In genomic region chr10:21751326-21751725, GRCm38 (mm10) we compare ENCODE assay signal across 30 mouse cellular contexts.
"Had no signal": no experiment of that assay in that cellular context is flagged by ENCODE, and none has a peak within 500 bp of the region (broad histone marks: within the 10 kb centered on the region; RNA-seq: fewer than 3 reads in every experiment).

No protein-coding gene starts in this region.

- H3K27me3 ChIP-seq: limb, embryonic 12.5 days; limb, embryonic 15.5 days; liver, embryonic 15.5 days; lung, embryonic 15.5 days; midbrain, embryonic 12.5 days; midbrain, embryonic 13.5 days; midbrain, embryonic 15.5 days; neural tube, embryonic 12.5 days had no signal

- H3K27ac ChIP-seq: limb, embryonic 10.5 days; limb, embryonic 12.5 days; limb, embryonic 13.5 days; limb, embryonic 15.5 days; liver, embryonic 12.5 days; liver, embryonic 13.5 days; liver, embryonic 14.5 days; liver, embryonic 15.5 days; lung, embryonic 15.5 days; macrophage; midbrain, embryonic 10.5 days; midbrain, embryonic 12.5 days; midbrain, embryonic 13.5 days; midbrain, embryonic 15.5 days; neural tube, embryonic 12.5 days had no signal

- H3K4me2 ChIP-seq: limb, embryonic 12.5 days; limb, embryonic 13.5 days; limb, embryonic 15.5 days; liver, embryonic 11.5 days; liver, embryonic 12.5 days; liver, embryonic 13.5 days; liver, embryonic 15.5 days; lung, embryonic 14.5 days; lung, embryonic 15.5 days; midbrain, embryonic 12.5 days; midbrain, embryonic 13.5 days; midbrain, embryonic 15.5 days; neural tube, embryonic 12.5 days had no signal

- H3K9ac ChIP-seq: limb, embryonic 12.5 days; limb, embryonic 13.5 days; limb, embryonic 15.5 days; liver, embryonic 12.5 days; liver, embryonic 13.5 days; liver, embryonic 14.5 days; liver, embryonic 15.5 days; liver, postnatal 0 days; lung, embryonic 14.5 days; lung, embryonic 15.5 days; midbrain, embryonic 12.5 days; midbrain, embryonic 13.5 days; midbrain, embryonic 15.5 days; neural tube, embryonic 12.5 days had no signal

- H3K4me3 ChIP-seq: limb, embryonic 10.5 days; limb, embryonic 12.5 days; limb, embryonic 13.5 days; limb, embryonic 15.5 days; liver, embryonic 12.5 days; liver, embryonic 13.5 days; liver, embryonic 15.5 days; lung, embryonic 15.5 days; megakaryocyte, embryonic 14.5 days; midbrain, embryonic 10.5 days; midbrain, embryonic 12.5 days; midbrain, embryonic 13.5 days; midbrain, embryonic 15.5 days; myocyte; neural tube, embryonic 12.5 days had no signal

- H3K36me3 ChIP-seq: limb, embryonic 10.5 days; limb, embryonic 12.5 days; limb, embryonic 13.5 days; limb, embryonic 15.5 days; liver, embryonic 12.5 days; liver, embryonic 13.5 days; liver, embryonic 15.5 days; lung, embryonic 15.5 days; midbrain, embryonic 10.5 days; midbrain, embryonic 12.5 days; midbrain, embryonic 13.5 days; midbrain, embryonic 15.5 days; neural tube, embryonic 12.5 days had no signal

- ATAC-seq: liver, embryonic 12.5 days; liver, postnatal 0 days; lung, postnatal 0 days; midbrain, embryonic 13.5 days; midbrain, embryonic 15.5 days had no signal

- H3K4me1 ChIP-seq: limb, embryonic 15.5 days; liver, embryonic 12.5 days; liver, embryonic 13.5 days; liver, embryonic 15.5 days; lung, embryonic 15.5 days; megakaryocyte, embryonic 14.5 days; neural tube, embryonic 12.5 days had no signal

- DNase-seq: left cerebral cortex, postnatal 4 days; liver; liver, embryonic 13.5 days; liver, postnatal 0 days; lung, adult 18-20 months; lung, adult 2 months; lung, embryonic 14.5 days; lung, postnatal 10 days; lung, postnatal 14 days; lung, postnatal 36 days; lung, postnatal 4 days; midbrain, embryonic 14.5 days had no signal

- H3K9me3 ChIP-seq: limb, embryonic 10.5 days; limb, embryonic 12.5 days; limb, embryonic 13.5 days; limb, embryonic 15.5 days; liver, embryonic 12.5 days; liver, embryonic 13.5 days; liver, embryonic 15.5 days; lung, embryonic 15.5 days; midbrain, embryonic 10.5 days; midbrain, embryonic 12.5 days; midbrain, embryonic 13.5 days; midbrain, embryonic 15.5 days; neural tube, embryonic 12.5 days had no signal
